Mouse (Mus musculus): ENCODE results near the gene Fuk.
A peak's percentile ranks its signal among the peaks of the same experiment; 100 is the strongest.
"Not testable (repeated sequence)": the region's sequence is repeated elsewhere in the genome, so short reads cannot be mapped to it uniquely, and the experiment has no call there.

Gene Fuk

DNA sequence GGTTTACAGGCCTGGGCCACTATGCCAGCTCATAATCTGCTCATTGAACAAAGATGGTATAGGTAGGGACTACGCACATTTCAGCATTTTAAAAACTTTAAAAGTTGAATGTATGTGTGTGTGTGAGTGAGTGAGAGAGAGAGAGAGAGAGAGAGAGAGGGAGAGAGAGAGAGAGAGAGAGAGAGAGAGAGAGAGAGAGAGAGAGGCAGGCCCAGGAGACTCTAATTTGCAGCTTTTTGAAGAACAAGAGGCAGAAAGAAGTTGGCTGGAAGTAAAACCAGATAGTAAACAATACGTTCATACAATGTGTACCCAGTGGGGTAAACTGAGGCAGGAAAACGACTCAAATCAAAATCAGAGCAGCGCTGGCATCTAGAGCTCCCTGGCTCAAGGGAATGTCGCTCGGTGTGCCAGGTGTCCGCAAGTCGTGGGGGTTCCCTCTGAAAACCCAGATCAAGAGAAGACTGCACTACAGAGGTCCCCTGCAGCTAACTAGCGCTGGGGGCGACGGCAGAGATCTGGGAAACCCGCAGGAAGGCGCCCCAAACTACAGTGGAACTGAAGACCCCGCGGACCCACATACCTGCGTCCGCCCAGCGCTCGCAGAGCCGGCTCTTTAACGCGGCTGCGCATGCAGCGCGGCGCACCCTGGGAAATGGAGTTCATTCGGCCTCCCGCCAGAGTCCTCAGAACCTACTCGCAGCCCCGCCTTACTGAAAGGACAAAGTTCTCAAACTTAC, at the start of gene Fuk:
Gene Fuk, minus strand, starts transcription at position 650 of the 740 bp plus-strand sequence.
- peak; percentile 92 for DNase-seq

DNA sequence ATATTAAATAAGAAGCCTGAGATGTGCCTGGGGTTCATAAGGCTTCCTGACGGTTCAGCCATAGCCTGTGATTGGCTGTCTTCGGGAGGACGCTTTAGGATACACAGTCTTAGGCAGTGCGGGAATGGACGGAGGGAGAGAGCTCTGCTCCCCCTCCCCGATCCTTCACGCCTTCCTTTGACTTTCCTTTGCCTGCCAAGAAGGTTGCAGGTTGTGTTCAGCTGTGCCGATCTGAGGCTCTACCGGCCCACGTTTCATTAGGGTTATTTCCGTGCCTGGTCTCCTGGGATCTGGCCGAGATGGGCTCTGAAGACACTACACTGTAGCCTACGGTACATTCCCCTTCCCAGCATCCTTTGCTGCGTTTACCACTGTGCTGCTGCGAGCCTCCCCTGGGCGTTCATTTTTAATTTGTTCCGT, 47.8 kb upstream of the Fuk start:
- DNase-seq = no peak

DNA sequence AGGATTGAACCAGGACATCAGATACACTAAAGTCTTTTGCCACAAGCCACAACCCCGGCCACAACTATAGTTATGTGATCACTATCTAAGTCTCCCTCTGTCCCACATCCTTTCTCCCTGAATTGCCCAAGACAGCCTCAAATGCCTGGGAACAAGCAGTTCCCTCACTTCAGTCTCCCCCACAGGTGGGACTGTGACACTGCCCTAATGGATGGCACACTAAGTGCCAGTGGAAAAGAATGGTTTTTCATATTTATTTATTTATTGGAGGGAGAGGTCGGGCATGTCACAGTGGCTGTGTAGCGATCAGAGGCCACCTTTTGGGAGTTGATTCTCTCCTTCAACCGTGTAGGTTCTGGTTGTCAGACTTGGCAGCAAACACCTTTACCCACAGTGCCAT, 43.4 kb upstream of the Fuk start:
- DNase-seq = no peak

DNA sequence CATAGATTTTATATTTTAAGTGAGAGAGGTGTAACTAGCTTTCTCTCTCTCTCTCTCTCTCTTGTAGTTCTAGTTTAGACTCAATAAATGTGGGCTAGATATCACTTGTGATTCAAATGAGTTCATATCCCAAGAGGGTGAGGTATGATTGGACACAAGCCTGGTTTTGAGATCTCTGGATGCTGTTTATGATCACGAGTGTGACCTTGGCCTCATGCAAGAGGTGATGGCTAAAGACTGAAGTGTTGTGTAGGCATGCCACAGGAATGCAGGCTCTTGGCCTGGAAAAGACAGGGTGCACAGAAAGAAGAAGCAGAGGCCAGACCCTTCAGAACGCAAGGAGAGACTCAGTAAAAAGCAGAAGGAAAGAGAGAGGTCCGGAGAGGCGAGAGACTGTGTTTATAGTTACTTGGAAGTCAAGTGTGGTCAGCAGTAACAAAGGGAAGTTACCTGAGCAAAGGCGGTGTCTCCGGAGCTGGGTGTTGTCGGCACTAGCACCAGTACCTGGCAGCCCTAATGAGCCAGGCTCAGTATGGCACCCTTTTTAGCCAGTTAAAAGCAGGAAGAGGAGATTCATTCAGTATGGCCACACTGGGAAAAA, 42.1 kb upstream of the Fuk start:
- DNase-seq = no peak

DNA sequence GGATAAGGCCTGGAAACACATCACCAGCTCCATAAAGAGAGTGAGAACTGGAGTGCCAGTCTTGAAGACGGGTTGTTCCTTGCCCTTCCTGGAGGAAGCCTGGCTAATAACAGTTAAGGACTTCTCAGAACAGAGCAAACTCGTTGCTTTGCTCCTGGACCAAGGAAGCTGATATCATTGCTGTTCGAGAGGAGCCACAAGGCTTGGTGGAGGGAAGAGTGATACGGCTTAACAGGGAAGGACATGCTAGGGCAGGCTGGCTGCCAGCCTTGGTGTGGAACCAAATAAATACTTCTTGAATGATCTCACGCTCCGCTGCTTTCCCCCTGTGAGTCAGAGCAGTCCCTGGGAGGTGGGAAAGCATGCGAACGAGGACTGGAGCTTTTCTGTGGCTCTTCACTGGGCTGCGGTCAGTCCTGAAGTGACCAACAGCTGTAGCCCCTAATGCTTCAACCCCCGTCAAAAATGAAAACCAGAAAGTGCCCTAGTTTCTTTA, 39.2 kb upstream of the Fuk start:
- DNase-seq = peak; percentile 13

DNA sequence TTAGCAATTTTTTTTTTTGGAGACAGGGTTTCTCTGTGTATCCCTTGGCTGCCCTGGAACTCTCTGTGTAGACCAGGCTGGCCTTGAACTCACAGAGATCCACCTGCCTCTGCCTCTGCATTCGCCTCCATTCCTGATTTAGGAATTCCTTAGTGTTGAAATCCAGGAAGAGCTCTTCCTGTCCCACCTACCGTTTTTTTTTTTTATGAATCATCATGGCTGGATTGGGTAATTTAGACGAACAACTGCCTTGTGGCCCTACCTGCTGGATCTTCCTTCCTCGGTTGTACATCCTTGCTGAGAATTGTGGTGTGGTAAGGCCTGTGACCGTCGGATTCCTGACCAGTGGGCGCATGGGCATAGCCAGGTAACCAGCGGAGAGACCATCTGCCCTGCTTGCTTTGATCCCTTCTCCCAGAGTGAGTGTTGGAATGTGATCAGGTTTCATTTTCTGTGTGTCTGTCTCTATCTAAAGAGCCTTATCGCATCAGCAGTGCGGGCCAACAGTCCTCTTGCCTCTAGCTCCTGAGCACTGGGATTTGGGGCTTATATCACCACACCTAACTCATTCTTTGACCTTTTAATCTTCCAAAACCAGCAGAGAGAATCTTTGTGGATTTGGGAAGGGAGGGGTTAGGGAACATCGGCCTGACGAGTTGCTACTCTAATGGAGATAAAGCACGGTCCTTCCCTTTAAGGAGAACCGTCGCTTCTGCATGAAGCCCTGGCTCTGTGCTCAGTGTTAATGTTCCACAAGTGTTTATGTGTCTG, 38.6 kb upstream of the Fuk start:
- no peak for DNase-seq

DNA sequence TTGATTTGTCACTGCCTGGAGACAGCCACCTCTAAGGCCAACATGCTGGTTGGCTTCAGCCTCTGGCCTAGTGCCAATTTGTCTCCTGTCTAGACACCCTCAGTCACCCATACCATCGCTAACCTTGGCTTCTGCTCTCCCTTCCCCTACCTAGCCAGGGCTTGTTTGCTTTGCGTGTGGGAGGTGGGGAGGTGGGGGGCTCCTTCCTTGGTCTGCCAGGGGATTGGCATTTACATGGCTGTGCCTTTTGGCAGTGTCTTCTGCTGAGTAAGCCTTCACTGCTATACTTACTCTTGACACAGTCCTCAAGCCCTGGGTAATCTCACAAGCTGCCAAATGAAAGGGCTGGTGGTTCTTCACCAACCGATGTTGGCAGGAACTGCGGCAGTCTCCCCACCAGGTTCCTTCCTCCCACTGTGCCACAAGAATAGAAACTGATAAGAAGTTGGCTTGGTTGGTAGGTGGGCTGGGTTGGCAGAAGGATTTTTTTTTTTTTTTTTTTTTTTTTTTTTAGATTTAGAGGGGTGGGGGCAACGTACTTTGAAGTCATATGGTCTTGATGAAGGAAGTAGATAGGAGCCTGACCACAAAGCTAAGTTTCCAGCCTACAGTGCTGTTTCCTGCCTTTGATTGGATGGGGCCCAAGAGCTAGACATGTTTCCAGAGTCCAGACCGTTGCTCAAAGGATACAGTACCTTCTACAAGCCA, 36.7 kb upstream of the Fuk start:
- DNase-seq = no peak

DNA sequence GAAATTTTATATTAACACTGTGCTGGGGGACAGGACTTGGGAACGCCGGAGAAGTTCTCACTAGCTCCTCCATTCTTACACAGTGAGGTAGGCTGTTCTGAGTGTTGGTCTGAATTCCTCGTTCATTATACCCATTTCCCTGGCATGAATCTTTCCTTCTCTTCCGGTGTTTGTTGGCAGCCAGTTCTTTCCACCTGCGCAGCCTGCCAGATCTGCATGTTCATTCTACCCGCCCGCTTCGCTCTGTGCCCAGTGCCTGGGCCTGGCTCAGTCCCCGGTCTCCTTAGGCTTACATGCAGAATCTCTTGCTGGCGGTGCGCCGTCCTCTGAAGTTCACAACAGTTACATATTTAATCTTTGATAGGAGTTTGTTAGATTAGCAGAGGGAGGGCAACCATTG, 33.9 kb upstream of the Fuk start:
- no peak for DNase-seq

DNA sequence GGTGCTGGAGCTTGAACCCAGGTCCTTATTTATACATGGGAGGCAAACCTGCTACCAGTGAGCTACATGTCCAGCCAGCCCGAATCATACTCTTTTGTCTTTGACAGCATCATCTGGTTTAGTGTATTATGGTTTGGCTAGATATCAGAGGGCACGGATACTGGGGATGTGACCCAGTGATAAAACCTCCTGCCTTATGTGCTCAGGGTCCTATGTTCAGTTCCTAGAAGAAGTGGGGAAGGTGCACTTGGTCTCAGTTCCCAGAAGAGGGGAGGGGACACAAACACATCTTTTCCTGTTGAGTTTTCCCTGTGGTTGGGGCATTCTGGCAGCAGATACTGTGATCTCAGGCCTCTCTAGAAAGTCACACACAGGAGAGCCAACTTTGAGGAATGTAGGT, 31.0 kb upstream of the Fuk start:
- no peak for DNase-seq

DNA sequence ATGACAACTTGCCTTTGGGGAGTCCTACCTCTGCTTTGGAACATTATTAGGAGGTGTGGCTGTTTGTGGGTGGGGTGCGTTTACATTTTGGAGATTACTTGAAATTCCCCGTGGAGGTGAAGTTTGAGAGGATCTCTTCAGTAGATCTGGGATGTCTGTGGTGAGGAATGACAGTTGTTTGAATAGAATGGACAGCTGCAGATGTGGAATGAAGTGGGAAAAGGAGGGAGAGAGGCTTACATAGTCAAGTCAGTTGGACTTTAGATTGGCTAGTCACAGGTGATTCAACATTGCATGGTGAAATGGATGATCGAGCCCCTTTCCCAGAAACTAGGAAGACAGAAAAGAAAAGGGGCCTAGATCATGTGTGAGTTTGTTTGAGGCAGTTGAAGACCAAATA, 30.2 kb upstream of the Fuk start:
- no peak for DNase-seq

DNA sequence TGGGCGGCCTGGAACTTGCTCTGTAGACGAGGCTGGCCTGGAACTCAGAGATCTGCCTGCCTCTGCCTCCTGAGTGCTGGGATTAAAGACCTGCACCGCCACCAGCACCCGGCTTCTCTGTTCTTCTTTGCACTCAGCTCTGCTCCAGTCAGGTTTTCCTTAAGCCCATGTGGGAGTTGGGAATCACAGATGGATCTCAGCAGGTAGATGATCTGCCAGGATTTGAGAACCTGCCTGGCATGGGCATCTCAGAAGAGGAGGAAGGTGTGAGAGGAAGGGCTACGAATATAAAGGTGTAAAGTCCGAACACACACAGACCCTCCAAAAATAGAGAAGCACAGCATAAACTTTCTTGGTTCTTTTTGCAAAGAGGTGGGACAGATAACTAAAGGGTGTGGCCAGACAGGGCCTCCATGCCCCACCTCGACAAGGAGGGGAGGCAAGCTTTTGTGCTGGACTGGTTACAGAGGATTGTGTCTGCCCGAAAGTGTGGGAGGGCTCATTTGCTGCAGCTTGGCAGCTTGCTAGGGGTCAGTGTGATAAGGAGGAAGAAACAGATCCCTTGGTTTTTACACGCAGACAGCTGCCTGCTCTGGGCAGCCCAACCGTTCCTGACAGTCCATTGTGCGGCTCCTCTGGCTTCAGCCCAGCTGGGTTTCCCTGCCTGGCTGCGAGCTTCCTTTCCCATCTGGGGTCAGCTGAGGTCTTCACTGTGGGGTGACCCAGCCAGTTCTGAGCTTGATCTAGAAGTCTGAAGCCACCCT, 29.1 kb upstream of the Fuk start:
- peak; percentile 19 for DNase-seq

DNA sequence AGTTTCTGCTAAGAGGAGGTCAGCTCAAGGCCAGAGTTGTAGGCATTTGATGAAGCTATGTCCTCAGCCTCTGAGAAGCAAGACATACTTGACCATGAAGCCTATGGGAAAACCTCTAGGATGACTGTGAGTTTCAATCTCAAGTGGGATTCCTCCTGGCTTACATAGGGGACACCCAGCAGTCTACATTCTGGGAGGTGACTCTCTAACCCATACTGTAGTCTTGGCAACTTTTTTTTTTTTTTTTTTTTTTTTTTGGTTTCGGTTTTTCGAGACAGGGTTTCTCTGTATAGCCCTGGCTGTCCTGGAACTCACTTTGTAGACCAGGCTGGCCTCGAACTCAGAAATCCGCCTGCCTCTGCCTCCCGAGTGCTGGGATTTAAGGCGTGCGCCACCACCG, 27.4 kb upstream of the Fuk start:
- not testable (repeated sequence) for DNase-seq

DNA sequence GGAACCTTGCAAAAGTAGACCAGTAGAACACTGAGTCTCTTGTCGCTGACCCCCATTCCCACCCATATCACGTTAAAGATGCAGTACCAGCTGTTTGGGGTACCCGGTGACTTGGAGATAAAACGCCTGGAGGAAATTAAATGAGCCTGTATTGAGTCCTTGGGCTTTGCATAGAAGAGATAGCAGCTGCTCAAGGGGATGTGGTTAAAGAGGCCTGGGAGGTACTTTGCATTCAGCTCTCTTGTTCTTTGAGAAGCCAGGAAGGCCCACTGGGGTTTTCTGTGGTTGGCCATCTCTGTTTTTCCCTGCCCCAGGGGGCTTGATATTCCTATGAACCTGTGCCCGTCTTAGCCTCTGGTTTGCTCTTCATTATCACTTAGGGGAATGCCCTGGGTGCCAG, 26.8 kb upstream of the Fuk start:
- no peak for DNase-seq

DNA sequence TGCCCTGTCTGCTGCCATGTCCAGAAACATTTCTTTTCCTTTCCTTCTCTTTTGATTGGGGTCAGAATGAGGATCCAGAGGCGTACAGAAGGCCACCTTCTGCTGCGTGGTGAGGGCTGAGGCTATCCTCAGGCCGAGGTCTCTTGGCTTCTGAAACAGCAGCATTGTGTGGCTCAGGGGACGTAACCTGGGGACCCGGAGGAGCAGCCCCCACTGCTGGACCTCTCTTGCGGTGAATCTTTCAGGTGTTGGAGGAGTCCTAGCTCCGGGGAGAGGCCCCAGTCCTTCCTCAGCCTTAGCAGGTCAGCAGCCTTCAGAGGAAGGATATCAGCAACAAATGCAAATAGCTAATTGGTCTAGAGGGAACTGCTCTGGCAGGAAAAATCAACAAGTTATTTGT, 26.1 kb upstream of the Fuk start:
- DNase-seq = no peak

DNA sequence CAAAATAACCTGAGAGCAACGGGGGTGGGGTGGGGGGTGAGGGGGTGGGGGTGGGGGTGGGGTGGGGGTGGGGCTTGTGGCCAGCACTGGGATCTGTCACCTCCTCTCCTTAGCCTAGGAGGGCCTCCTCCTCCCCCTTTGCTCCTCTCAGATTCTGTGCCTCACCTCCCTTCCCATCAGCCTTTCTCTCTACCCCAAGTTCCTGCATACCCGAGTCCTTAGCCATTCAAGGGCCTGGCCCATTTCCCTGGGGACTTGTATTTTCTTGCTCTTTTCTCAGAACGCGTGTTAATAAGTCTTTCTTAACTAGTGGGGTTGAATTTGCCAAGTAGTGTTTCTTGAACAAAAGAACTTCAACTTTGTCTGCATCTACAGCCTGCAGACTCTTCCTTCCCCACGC, 24.4 kb upstream of the Fuk start:
- no peak for DNase-seq

DNA sequence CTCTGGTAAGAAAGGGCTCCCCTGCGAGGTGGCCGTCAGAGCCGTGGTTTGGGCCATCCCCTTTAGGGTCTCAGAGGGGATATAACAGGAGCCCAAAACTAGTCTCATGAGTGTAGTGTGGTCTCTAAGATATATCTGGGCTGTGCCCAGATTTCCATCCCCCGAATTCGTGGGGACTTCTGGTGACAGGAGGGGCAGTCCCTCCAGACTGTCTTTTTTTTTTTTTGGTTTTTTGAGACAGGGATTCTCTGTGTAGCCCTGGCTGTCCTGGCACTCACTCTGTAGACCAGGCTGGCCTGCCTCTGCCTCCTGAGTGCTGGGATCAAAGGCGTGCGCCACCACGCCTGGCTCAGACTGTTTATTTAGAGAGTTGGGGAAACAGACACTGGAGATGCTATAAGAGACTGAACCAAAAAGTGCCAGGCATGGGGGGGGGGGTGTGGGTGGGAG, 23.4 kb upstream of the Fuk start:
- DNase-seq = no peak

DNA sequence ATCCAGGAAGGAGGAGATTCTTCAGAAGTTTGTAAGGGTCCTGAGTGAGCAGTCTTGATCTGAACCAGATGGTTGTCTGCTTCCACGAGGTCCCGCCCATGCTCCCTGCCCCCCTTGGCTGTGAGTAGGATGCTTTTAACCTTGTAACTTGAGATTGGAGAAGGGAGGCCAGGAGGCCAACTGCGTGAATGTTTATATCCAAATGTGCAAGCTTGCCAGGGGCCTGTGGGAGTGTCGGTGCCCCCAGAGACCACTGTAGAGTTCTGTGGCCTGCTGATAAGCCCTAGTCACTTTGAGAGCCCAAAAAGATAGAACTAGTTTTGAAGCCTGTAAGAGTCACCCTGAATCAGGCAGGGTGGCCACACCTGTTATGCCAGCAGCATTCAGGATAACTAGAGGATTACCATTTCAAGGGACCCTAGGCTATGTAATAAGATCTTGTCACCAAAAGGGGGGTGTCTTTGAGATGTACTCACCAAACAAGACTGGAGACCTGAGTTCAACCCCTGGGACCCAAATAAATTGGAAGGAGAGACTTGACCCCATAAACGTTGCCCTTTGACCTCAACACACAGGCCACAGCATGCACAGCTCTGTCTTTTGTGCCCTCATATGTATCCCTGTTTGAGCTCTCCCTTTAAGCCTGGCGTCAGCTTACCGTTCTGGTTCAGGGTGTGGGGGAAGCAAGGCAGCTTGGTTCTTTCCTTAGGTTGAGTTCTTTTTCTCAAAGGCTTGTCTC, 19.4 kb upstream of the Fuk start:
- peak; percentile 84 for DNase-seq

DNA sequence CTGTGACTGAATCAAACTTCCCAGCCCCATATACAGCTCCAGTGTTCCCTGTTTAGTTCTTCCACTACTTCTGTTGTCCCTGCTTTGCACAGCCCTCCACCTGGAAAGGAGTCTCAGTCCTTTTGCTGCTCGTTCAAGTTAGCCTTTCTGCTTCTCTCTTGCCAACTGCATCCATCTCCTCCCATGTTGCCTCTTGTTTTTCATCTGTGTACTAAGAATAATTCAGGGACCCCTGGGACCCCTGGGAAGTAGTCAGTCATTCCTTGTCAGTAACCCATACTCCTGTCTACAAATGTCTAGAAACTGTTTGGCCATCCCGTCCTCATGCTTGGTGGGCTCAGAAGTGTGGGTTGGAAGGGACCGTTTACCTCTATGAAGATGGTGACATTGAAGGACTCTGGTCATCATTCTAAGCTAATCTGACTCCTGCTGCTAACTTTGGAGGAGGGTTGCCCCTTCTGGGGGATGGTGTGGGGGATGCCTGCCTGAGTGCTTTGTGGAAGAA, 18.5 kb upstream of the Fuk start:
- peak; percentile 3 for DNase-seq

DNA sequence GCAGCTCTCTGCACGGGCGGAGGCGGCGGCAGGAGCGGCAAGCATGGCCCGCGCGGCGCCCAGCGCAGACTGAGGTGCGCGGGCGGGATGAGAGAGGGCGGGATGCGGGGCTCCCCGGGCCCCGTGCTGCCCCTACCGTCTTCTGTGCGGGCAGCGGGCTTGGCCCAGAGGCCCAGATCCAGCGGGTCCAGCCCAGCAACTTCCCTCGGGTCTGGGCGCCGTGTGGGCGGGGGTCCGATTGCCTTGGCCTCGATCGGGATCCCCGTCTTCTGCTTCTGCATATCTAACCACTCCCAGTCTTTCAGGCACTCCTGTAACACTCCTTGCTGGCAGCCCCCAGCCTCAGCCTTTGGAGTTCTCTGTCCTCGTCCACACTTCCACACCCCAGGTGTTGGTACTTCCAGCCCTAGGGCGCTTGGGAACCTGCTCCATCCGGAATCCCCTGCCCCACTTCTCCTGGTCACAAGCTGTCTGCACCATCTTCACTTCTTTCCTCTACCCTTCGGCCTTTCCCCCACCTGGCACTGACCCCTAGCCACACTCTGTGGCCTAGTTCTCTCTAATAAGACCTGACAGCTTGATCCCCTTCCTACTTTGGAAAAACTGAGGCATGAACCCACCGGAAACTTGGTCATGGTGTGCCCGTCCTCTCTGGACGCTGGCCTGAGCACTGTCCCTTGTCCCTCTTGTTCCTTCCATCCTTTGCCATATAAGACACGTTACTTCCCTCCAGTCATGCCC, 17.9 kb upstream of the Fuk start:
- DNase-seq = no peak

DNA sequence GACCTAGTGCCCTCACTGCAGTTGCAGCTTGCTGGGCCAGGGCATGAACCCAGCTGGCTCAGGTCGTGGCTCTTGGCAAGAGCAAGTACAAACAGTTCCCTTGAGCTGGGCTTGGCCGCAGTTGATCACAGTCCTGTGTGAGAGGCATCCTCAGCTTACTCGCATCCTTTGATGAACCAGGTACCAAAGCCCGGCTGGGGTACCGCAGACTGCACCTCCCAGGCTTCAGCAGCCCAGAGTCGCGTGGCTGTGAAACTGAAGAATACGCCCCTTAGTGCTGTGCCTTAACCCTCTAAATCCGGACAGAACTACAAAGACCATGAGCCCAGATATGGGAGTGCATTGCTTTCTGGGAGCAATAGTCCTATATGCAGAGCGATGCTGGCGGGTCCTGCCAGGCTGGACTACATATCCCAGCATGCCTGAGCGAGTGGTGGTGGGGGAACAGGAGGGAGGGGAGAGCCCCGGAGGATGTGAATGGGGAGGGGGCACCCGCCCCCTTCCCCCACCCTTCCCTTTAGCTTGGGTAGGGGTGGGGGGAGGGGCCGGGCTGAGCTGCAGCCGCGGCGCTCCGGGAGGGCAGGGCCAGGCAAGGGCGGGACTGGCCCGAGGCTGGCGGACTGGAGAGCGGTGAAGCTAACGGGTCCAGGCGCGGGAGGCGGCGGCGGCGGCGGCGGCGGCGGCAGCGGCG, 17.2 kb upstream of the Fuk start, which contains the start of gene St3gal2:
Gene St3gal2, plus strand, starts transcription at position 582 of the 691 bp plus-strand sequence.
- DNase-seq = peak; percentile 96

Data from embryo, embryonic 11 days (tissue).